Mouse (Mus musculus) testis, postnatal 14 days (tissue): ENCODE measurements around the gene Onecut3.

Source experiments
- DNase-seq: peaks from one replicate; pipeline ENCODE4 v3.0.0; 2021; ENCODE audit warnings: low spot score

Gene Onecut3

GRCm38 (mm10) chr10:80504724-80505123 is 10.1 kb downstream of the Onecut3 start:
- no peak for DNase-seq

DNA sequence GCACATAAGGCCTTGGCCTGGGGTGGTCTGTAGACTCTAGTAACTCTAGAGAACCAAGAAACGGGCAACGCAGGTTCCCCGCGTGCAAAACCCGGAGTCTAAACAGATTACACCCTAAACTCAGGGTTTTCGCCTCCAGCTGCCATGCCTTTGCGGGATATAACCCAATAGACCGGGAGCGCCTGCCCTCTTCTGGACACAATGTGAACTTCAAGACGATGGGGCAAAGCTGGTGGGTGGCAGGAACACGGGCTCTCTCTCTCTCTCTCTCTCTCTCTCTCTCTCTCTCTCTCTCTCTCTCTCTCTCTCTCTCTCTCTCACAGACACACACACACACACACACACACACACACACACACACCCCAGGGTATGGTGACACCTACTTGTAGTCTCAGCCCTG is 11.6 kb downstream of the Onecut3 start:
- no peak for DNase-seq

DNA sequence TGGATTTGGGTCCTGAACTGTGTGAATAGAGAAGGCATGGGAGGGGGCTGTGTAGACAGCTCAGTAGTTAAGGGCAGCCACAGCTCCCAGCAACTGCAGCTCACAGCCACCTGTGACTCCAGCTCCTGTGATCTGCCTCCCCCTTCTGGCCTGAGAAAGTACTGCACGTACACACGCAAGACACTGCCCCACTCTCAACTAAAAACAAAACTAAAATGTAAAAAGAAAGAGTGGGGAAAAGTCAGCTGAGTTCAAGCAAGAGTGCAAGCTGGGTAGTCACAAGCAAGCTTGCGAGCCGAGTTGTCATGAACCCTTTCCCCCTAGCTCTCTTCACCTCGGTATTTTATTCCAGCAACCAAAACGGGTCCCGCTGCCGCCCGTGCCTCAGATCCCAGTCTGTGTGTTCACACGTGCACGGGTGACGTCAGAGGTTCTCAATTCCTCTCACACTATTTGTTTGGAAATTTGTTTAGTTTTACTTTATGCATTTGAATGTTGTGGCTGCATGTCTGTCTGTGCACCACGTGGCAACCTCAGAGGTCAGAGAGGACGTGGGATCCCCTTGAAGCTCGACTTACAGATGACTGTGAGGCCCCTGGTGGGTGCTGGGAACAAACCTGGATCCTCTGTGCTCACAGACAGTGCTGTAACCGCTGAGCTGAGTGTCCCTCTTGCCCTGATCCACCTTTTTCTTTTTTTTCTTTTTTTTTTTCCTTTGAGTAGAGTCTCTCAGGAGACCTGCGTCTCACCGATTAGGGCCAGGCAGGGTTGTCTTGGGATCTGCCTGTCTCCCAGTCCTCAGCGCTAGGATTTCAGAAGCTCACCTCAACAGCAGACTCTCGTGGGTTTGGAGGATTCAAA is 15.0 kb downstream of the Onecut3 start:
- peak; percentile 75 for DNase-seq

GRCm38 (mm10) chr10:80510273-80510660 is 15.6 kb downstream of the Onecut3 start:
- DNase-seq, result no peak

GRCm38 (mm10) chr10:80513739-80514138 is 19.1 kb downstream of the Onecut3 start:
- DNase-seq, result no peak

DNA sequence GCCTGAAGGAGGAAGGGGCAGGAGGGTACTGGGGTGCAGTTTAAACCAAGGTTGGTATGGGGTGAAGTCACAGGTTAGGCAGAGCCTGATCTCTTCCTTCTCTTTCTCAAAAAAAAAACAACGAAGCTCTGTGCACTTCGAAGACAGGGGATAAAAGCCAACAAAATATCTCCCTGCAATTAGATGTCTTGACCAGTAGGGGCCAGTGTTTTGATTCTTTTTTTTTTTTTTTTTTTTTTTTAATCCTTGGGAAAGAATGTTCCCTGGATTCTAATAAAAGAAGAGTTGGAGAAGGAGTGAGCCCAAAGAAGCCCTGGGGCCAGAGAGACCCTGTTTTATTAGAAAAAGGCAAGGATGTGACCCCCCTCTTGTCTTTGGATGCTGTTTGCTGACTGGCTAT is 24.7 kb downstream of the Onecut3 start:
- DNase-seq, result no peak

GRCm38 (mm10) chr10:80523299-80523698 is 28.7 kb downstream of the Onecut3 start:
- no peak for DNase-seq

- no peak for DNase-seq
Observed at GRCm38 (mm10) chr10:80526172-80526571, 31.5 kb downstream of the Onecut3 start.

- no peak for DNase-seq
Observed at GRCm38 (mm10) chr10:80532783-80533182, 38.1 kb downstream of the Onecut3 start.

DNA sequence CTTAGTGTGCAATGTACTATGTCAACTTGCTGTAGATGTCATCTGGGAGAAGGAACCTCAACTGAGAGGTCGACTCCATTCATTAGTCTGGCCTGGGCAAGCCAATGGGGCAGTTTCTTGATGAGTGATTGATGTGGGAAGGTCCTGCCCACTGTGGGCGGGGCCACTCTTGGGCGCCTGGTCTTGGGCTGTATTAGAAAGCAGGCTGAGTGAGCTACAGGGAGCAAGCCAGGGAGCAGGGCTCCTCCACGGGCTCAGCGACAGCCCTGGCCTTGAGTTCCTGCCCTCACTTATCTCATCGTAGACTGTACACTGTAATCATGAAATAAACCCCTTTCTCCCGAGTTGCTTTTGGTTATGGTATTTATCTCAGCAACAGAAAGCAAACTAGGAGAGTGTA is 39.1 kb downstream of the Onecut3 start:
- DNase-seq, result peak; percentile 70

DNA sequence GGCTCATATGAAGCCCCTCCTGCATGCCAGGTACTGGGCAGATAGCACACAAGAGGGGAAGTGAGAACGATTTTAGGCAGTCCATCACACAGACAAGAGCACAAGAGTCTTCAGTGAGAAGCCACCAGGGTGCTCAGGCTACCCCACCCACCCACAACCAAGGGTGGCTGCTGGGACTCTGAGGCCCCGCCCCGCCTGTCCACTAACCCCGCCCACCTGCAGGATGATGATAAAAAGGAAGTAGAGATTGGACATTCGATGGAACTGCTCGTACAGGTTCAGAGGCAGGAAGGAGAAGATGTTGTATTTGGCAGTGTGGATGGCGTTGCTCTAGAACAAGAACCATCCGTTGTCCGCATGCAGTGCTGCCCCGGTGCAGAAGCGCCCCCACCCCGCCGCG is 40.4 kb downstream of the Onecut3 start:
- DNase-seq, result no peak

GRCm38 (mm10) chr10:80535711-80536110 is 41.1 kb downstream of the Onecut3 start:
- no peak for DNase-seq

GRCm38 (mm10) chr10:80538180-80538579 is 43.5 kb downstream of the Onecut3 start:
- no peak for DNase-seq

- DNase-seq, result peak; percentile 92
Observed at GRCm38 (mm10) chr10:80538710-80539394, 44.2 kb downstream of the Onecut3 start, which contains the start of gene Atp8b3. Atp8b3 (minus strand) TSS chr10:80539124.

GRCm38 (mm10) chr10:80539493-80539892 is 44.9 kb downstream of the Onecut3 start:
- DNase-seq, result no peak

- no peak for DNase-seq
Observed at GRCm38 (mm10) chr10:80543873-80544272, 49.2 kb downstream of the Onecut3 start.

GRCm38 (mm10) chr10:80545590-80545989 is 51.0 kb downstream of the Onecut3 start:
- DNase-seq, result no peak

DNA sequence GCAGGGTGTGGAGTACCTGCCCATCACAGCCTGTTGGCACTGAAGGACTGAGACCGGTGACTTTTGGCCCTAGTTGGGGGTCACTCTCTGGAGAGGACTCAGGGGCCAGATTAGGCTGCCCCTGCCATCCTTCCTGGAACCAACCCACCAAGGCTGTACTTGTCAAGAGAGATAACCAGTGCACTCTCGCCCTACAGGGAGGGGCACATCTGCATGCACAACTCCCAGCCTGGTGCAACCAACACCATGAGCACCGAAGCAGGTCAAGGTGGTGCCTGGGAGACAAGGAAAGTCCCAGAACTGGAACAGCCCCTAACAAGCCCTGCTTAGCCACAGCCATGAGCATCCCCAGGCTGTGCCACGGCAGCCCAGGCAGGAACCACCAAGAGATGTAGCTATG is 52.3 kb downstream of the Onecut3 start:
- DNase-seq, result no peak

DNA sequence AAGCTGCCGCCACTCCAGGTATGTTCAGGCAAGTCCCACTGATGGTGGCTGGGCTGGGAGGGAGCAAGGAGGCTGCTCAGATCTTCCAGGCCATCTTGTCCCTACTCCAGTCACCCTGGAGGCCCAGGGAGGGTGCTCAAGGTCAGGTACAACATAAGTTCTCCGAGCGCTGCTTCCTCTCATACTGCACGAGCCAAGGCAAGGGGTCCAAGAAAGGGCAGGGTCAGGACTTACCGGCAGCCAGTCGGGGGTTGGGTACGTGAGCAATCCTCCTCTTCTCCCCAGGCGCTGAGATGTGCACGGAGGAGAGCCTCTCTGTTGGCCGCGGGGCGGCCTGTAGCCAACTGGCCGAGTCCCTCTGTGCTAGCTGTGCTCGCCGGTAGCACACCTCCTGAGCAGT is 52.9 kb downstream of the Onecut3 start:
- DNase-seq, result no peak

- peak; percentile 85 for DNase-seq
Observed at GRCm38 (mm10) chr10:80548428-80549006, 53.9 kb downstream of the Onecut3 start.

DNA sequence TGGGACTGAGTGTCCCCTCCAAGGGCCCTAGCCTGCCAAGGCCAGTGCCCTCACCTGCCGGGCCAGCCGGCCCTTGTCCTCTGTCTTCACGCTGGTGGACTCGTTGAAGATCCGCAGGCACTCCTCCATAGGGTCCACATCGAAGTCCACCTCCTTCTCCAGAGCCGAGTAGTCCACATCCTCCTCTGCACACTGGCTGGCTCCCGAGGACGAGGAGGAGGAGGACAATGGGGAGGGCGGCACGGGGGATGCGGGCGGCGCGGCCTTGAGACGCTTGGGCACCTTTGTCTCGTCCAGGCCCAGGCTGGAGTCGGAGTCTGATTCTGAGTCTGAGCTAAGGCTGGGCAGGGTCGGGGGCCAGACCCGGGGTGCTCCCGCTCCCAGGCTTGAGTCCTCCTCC is 54.6 kb downstream of the Onecut3 start:
- DNase-seq, result peak; percentile 76

- DNase-seq, result no peak
Observed at GRCm38 (mm10) chr10:80552364-80552763, 57.7 kb downstream of the Onecut3 start.

DNA sequence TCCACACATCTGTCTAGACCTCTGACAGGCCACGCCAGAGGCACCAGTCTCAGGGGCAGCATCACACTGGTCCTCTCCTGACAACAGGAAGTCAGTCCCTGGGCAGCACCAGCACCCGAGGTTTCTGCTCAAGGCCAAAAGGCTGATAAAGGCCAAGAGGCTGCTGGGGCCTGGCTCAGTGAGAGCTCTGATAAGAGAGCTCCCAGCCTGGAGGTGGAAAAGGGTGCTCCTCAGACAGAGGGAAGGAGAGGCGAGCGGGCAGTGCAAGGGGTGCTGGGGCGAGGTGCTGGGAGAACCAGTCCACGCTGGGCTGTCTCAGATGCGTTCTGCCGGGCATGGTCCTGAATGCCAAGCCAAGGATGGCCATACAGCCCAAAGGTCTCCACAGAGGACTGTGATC is 58.9 kb downstream of the Onecut3 start:
- DNase-seq, result peak; percentile 74
